Mouse (Mus musculus): ENCODE measurements around the gene Cog6.

DNA sequence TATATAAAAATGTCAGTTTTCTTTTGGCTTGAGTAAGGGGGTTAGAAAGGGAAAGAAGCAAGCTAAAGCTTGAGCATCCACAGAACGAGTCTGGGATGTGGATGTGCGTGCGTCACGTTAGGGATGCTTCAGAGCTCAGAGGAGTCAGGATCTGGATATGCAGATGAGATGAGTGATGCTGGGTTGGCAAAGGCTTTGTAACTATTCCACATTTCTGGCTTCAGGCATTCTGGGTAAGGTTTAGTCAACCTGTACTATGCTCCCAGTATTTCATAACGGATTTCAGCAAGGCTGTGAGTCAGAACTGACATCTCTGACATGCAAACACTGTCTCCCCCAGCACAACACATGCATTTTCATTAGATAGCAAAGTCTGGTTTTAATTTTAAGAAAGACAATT lies 20.4 kb downstream of the Cog6 start:
- TF ChIP-seq CTCF (conservative IDR thresholded peaks at IDR 0.05 in 1 of 2, IDR thresholded peaks at IDR 0.05 in 1 of 2; ENCODE audit: low read depth in 2 of 2, low read length in 2 of 2) (no peak), MYC (IDR thresholded peaks at IDR 0.05; ENCODE audit: low read depth, low read length) (no peak), NRF1 (IDR thresholded peaks at IDR 0.05; ENCODE audit: low read depth, low read length) (no peak), BHLHE40 (IDR thresholded peaks at IDR 0.05; ENCODE audit: low read depth, low read length) (no peak), ZKSCAN1 (IDR thresholded peaks at IDR 0.05; ENCODE audit: borderline replicate concordance, low read depth, low read length) (no peak), POLR2A (IDR thresholded peaks at IDR 0.05; ENCODE audit: low read depth, low read length) (no peak), USF1 (IDR thresholded peaks at IDR 0.05; ENCODE audit: low read depth, low read length) (no peak), ZC3H11A (IDR thresholded peaks at IDR 0.05; ENCODE audit: low read depth, low read length) (no peak), SMC3 (IDR thresholded peaks at IDR 0.05; ENCODE audit: low read depth, low read length) (no peak), HCFC1 (IDR thresholded peaks at IDR 0.05; ENCODE audit: low read depth, low read length) (no peak), RCOR1 (conservative IDR thresholded peaks at IDR 0.05; ENCODE audit: low read depth, low read length) (no peak)

Measured in CH12.LX (cell line).